Mouse (Mus musculus) embryonic stem cell, embryonic (primary cell): Measurements from ENCODE around the gene Zscan2.

ENCODE experiments used
- CTCF ChIA-PET, 4 experiments: fragments of 300-600 bp in 2 of 4; fragments of 350-600 bp in 2 of 4; sonication (Branson Sonifier 250); formaldehyde crosslinking; loops; one replicate each; lab custom pipeline; 2022; ENCODE audit warnings: inconsistent platforms in 2 of 4; lab: Charles Lee
- POLR2A ChIA-PET, 4 experiments: fragments of 300-600 bp in 2 of 4; fragments of 350-600 bp in 2 of 4; sonication (Branson Sonifier 250); formaldehyde crosslinking; loops; one replicate each; lab custom pipeline; 2022; ENCODE audit warnings: antibody characterized with exemption in 4 of 4, inconsistent platforms in 1 of 4; lab: Charles Lee

The Zscan2 gene

GRCm38 (mm10) chr7:80837736-80838135 lies 23.0 kb upstream of the Zscan2 start:
- ChIA-PET POLR2A (interaction anchor here in 3 of 4 experiments (0.7 to 3.5 kb wide), 16 partner anchors 8 to 288 kb away, joined by 3 to 16 read pairs (median 4); partner anchors contain the start of gene Iqgap1 (in 1 of the 3)), CTCF (interaction anchor here in 1 of 4 experiments (0.9 kb wide), 1 partner anchor 97 kb away, joined by 3 read pairs; no protein-coding TSS in a partner anchor)

GRCm38 (mm10) chr7:80838247-80838646 lies 22.5 kb upstream of the Zscan2 start:
- ChIA-PET CTCF (interaction anchor here in 2 of 4 experiments (0.6 to 0.9 kb wide), 3 partner anchors 10 to 125 kb away, joined by 3 to 4 read pairs (median 3); no protein-coding TSS in a partner anchor), POLR2A (interaction anchor here in 3 of 4 experiments (0.6 to 3.5 kb wide), 12 partner anchors 8 to 493 kb away, joined by 3 to 16 read pairs (median 4); partner anchors contain the start of gene Iqgap1 (in 1 of the 3))

- ChIA-PET POLR2A (interaction anchor here in 2 of 4 experiments (0.6 to 3.5 kb wide), 9 partner anchors 9 to 304 kb away, joined by 3 to 16 read pairs (median 3); partner anchors contain the start of genes Blm (in 1 of the 2) and Iqgap1 (in 1 of the 2)), CTCF (no interaction called here)
Observed at GRCm38 (mm10) chr7:80839755-80840154, 21.0 kb upstream of the Zscan2 start.

- ChIA-PET POLR2A (interaction anchor here in 2 of 4 experiments (0.6 to 1.9 kb wide), 10 partner anchors 9 to 305 kb away, joined by 3 to 6 read pairs (median 3); partner anchors contain the start of genes Blm (in 1 of the 2) and Iqgap1 (in 1 of the 2)), CTCF (no interaction called here)
Observed at GRCm38 (mm10) chr7:80840241-80840640, 20.5 kb upstream of the Zscan2 start.

- ChIA-PET POLR2A (interaction anchor here in 2 of 4 experiments (0.6 to 1.9 kb wide), 9 partner anchors 9 to 305 kb away, joined by 3 to 6 read pairs (median 3); partner anchors contain the start of genes Blm (in 1 of the 2) and Iqgap1 (in 1 of the 2)), CTCF (no interaction called here)
Observed at GRCm38 (mm10) chr7:80840937-80841336, 19.8 kb upstream of the Zscan2 start.

GRCm38 (mm10) chr7:80842132-80842531 lies 18.6 kb upstream of the Zscan2 start:
- ChIA-PET POLR2A (interaction anchor here in 2 of 4 experiments (0.5 to 1.2 kb wide), 4 partner anchors 8 to 96 kb away, joined by 3 to 6 read pairs (median 4); no protein-coding TSS in a partner anchor), CTCF (no interaction called here)

- ChIA-PET CTCF (interaction anchor here in 2 of 4 experiments (0.6 to 1.6 kb wide), 3 partner anchors 10 kb away, joined by 4 to 12 read pairs (median 4); no protein-coding TSS in a partner anchor), POLR2A (interaction anchor here (0.7 to 9.1 kb wide), 52 partner anchors 10 to 713 kb away, joined by 3 to 242 read pairs (median 10); partner anchors contain the start of genes Iqgap1 (in 2 of the 4), Zscan2 (in 2 of the 4) and Blm (in 1 of the 4))
Observed at GRCm38 (mm10) chr7:80843176-80843575, 17.5 kb upstream of the Zscan2 start.

- CTCF ChIA-PET: interaction anchor here in 3 of 4 experiments (0.6 to 1.6 kb wide), 11 partner anchors 10 to 103 kb away, joined by 3 to 12 read pairs (median 4); no protein-coding TSS in a partner anchor
Observed at GRCm38 (mm10) chr7:80843910-80844640, 16.6 kb upstream of the Zscan2 start.

GRCm38 (mm10) chr7:80844691-80845090 lies 16.0 kb upstream of the Zscan2 start:
- POLR2A ChIA-PET: interaction anchor here (0.5 to 9.1 kb wide), 124 partner anchors 9 to 820 kb away, joined by 3 to 242 read pairs (median 5); partner anchors contain the start of genes Iqgap1 (in 4 of the 4), Blm (in 2 of the 4), Sec11a (in 2 of the 4) and Wdr73 (in 2 of the 4)

More at GRCm38 (mm10) chr7:80843910-80844640, 16.6 kb upstream of the Zscan2 start:
- POLR2A ChIA-PET: interaction anchor here (0.5 to 9.1 kb wide), 120 partner anchors 8 to 829 kb away, joined by 3 to 242 read pairs (median 5); partner anchors contain the start of genes Iqgap1 (in 4 of the 4), Sec11a (in 2 of the 4), Zfp710 (in 2 of the 4) and Zscan2 (in 2 of the 4)

GRCm38 (mm10) chr7:80845621-80846279 lies 15.0 kb upstream of the Zscan2 start:
- CTCF ChIA-PET: interaction anchor here (0.6 to 1.9 kb wide), 13 partner anchors 11 to 658 kb away, joined by 3 to 9 read pairs (median 6); partner anchors contain the start of gene Zscan2 (in 1 of the 4)
- POLR2A ChIA-PET: interaction anchor here (0.6 to 9.1 kb wide), 127 partner anchors 9 to 1380 kb away, joined by 3 to 242 read pairs (median 5); partner anchors contain the start of genes Iqgap1 (in 4 of the 4), Zscan2 (in 3 of the 4), Blm (in 2 of the 4) and Crtc3 (in 2 of the 4)

More at GRCm38 (mm10) chr7:80844691-80845090, 16.0 kb upstream of the Zscan2 start:
- CTCF ChIA-PET: interaction anchor here in 3 of 4 experiments (0.9 to 1.6 kb wide), 9 partner anchors 11 to 104 kb away, joined by 3 to 12 read pairs (median 4); no protein-coding TSS in a partner anchor

- POLR2A ChIA-PET: interaction anchor here (0.5 to 9.1 kb wide), 86 partner anchors 8 to 716 kb away, joined by 3 to 242 read pairs (median 6); partner anchors contain the start of genes Iqgap1 (in 3 of the 4), Zscan2 (in 3 of the 4), Crtc3 (in 2 of the 4) and Blm (in 1 of the 4)
- CTCF ChIA-PET: interaction anchor here in 3 of 4 experiments (1.2 to 1.9 kb wide), 8 partner anchors 11 to 116 kb away, joined by 3 to 9 read pairs (median 6); partner anchors contain the start of gene Zscan2 (in 1 of the 3)
Observed at GRCm38 (mm10) chr7:80846280-80846678, 14.4 kb upstream of the Zscan2 start.

GRCm38 (mm10) chr7:80846709-80847108 lies 14.0 kb upstream of the Zscan2 start:
- POLR2A ChIA-PET: interaction anchor here (0.5 to 9.1 kb wide), 64 partner anchors 8 to 716 kb away, joined by 3 to 242 read pairs (median 6); partner anchors contain the start of genes Zscan2 (in 3 of the 4), Iqgap1 (in 2 of the 4), Blm (in 1 of the 4) and Crtc3 (in 1 of the 4)
- CTCF ChIA-PET: interaction anchor here in 3 of 4 experiments (0.7 to 1.9 kb wide), 9 partner anchors 10 to 460 kb away, joined by 3 to 7 read pairs (median 5); partner anchors contain the start of gene Zscan2 (in 1 of the 3)

- POLR2A ChIA-PET: interaction anchor here (1.0 to 9.1 kb wide), 22 partner anchors 8 to 119 kb away, joined by 3 to 242 read pairs (median 6); partner anchors contain the start of genes Iqgap1 (in 2 of the 4), Sec11a (in 1 of the 4) and Zscan2 (in 1 of the 4)
- CTCF ChIA-PET: interaction anchor here (0.6 to 3.2 kb wide), 16 partner anchors 8 to 151 kb away, joined by 3 to 17 read pairs (median 5); no protein-coding TSS in a partner anchor
Observed at GRCm38 (mm10) chr7:80849267-80849666, 11.5 kb upstream of the Zscan2 start.

GRCm38 (mm10) chr7:80849710-80850109 lies 11.0 kb upstream of the Zscan2 start:
- ChIA-PET CTCF (interaction anchor here (0.6 to 3.2 kb wide), 16 partner anchors 8 to 151 kb away, joined by 3 to 17 read pairs (median 5); no protein-coding TSS in a partner anchor), POLR2A (interaction anchor here (0.6 to 9.1 kb wide), 22 partner anchors 9 to 556 kb away, joined by 3 to 242 read pairs (median 4); partner anchors contain the start of genes Iqgap1 (in 2 of the 4), Sec11a (in 1 of the 4) and Zscan2 (in 1 of the 4))

GRCm38 (mm10) chr7:80850520-80850919 lies 10.2 kb upstream of the Zscan2 start:
- CTCF ChIA-PET: interaction anchor here in 3 of 4 experiments (1.3 to 3.2 kb wide), 5 partner anchors 18 to 120 kb away, joined by 5 to 17 read pairs (median 8); no protein-coding TSS in a partner anchor
- POLR2A ChIA-PET: interaction anchor here in 2 of 4 experiments (0.6 to 9.1 kb wide), 12 partner anchors 10 to 557 kb away, joined by 3 to 242 read pairs (median 5); partner anchors contain the start of genes Iqgap1 (in 2 of the 2) and Zscan2 (in 1 of the 2)

- ChIA-PET CTCF (interaction anchor here (0.6 to 2.2 kb wide), 32 partner anchors 11 to 483 kb away, joined by 3 to 11 read pairs (median 4); partner anchors contain the start of genes Nmb (in 1 of the 4) and Sec11a (in 1 of the 4)), POLR2A (interaction anchor here (0.5 to 2.5 kb wide), 19 partner anchors 7 to 323 kb away, joined by 3 to 9 read pairs (median 3); no protein-coding TSS in a partner anchor)
Observed at GRCm38 (mm10) chr7:80853218-80853617, 7.5 kb upstream of the Zscan2 start.
